Mouse (Mus musculus) forebrain, embryonic 12.5 days (tissue): ENCODE measurements at regions not wholly inside any gene's neighbourhood (a gene's known extent, or its start where the extent isn't known, plus 50 kb on each side); places are given as distances from the start of the nearest gene placed in this dataset.
A peak's percentile ranks its signal among the peaks of the same experiment; 100 is the strongest.

ENCODE experiments used
- ATAC-seq: fragments of 200-750 bp; cut with Nextera tagmentation; 2 replicates; pipeline ENCODE4 v1.8.0; 2017; ENCODE audit warnings: moderate TSS enrichment; ENCODE audit not compliant: low FRiP score
- H3K27ac ChIP-seq: fragments of 300-500 bp; sonication (generic); 2 replicates; pipeline ENCODE4 v1.5.1; 2016; ENCODE audit warnings: mild to moderate bottlenecking
- H3K27me3 ChIP-seq: fragments of 300-500 bp; sonication (generic); 2 replicates; pipeline ENCODE4 v1.6.1; 2016; ENCODE audit warnings: mild to moderate bottlenecking
- H3K36me3 ChIP-seq: fragments of 300-500 bp; sonication (generic); replicated peaks from 2 replicates; pipeline ENCODE4 v1.6.1; 2016; ENCODE audit warnings: mild to moderate bottlenecking
- H3K4me1 ChIP-seq: fragments of 300-500 bp; sonication (generic); 2 replicates; pipeline ENCODE4 v1.6.1; 2016
- H3K4me2 ChIP-seq: fragments of 300-500 bp; sonication (generic); 2 replicates; pipeline ENCODE4 v1.6.1; 2016; ENCODE audit warnings: mild to moderate bottlenecking, moderate library complexity
- H3K4me3 ChIP-seq: fragments of 300-500 bp; sonication (generic); replicated peaks from 2 replicates; pipeline ENCODE4 v1.5.1; 2016; ENCODE audit warnings: mild to moderate bottlenecking
- H3K9ac ChIP-seq: fragments of 300-500 bp; sonication (generic); 2 replicates; pipeline ENCODE4 v1.6.1; 2016; ENCODE audit warnings: mild to moderate bottlenecking
- H3K9me3 ChIP-seq: fragments of 300-500 bp; sonication (generic); 2 replicates; pipeline ENCODE4 v1.6.1; 2016
- WGBS: fragments of 180-500 bp; shearing (Covaris S2); methylation state at CpG from one replicate; pipeline ENCODE4 v1.1.7; 2016; 5-methylcytosine and 5-hydroxymethylcytosine counted together

DNA sequence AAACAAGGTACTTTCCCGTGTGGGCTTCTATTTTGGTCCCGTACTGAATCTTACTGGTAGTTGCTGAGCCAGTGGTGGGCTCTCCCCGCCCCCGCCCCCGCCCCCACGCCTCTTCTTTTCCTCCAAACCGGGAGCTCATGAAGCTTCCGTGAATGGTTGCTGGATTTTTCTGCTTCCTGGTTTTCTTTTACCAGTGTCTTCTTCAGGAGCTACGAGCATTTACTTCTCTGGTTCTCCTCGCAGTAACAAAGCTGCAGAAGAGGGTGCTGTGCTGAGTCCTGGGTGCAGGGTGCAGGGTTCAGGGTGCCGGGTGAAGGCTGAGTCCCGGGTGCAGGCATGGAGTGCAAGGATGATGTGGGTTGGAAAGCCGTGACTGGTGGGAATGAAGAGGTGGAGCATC, 119.1 kb upstream of the Smad3 start:
- Histone ChIP-seq H3K36me3 (no peaks in the 10 kb centered on the region), H3K4me3 (no peak overlapping the region), H3K9me3 (no peaks in the 10 kb centered on the region), H3K9ac (no peak overlapping the region), H3K4me1 (peaks cover 36% of the 10 kb centered on the region), H3K27ac (no peak overlapping the region), H3K4me2 (no peak overlapping the region), H3K27me3 (peaks cover 7% of the 10 kb centered on the region; the same call in 1 of the 2 replicates)
- 67% methylated on average over 13 of the region's 13 CpGs for WGBS
- ATAC-seq: no peak

GRCm38 (mm10) chr9:63876023-63876422, 118.2 kb upstream of the Smad3 start:
- Histone ChIP-seq H3K4me1 (peaks cover 28% of the 10 kb centered on the region), H3K9me3 (no peaks in the 10 kb centered on the region), H3K27me3 (peaks cover 7% of the 10 kb centered on the region; the same call in 1 of the 2 replicates), H3K36me3 (no peaks in the 10 kb centered on the region), H3K4me3 (no peak overlapping the region), H3K4me2 (no peak overlapping the region), H3K9ac (no peak overlapping the region), H3K27ac (no peak overlapping the region)
- WGBS: 95% methylated on average over 12 of the region's 12 CpGs
- ATAC-seq: no peak

DNA sequence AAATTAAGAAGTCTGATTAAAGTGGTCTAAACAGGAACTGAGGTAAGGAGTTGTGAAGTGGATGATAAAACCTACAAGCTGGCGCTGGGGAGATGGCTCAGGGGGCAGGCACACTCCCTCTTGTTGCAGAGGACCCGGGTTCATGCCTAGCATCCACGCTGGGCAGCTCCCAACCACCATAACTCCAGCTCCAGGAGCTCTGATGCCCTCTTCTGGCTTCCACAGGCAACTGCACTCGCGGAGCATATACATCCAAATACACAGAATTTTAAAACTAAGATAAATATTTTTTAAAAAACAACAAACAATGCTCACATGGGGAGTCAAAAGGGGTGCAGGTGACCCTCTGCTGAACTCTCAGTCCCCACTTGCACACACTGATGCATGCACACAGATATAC, 117.4 kb upstream of the Smad3 start:
- H3K4me1 ChIP-seq: peaks cover 21% of the 10 kb centered on the region
- 0 out of 2 replicates have a peak, but pooled peaks cover 4% of the 10 kb centered on the region for H3K9me3 ChIP-seq
- no peak overlapping the region for H3K4me3 ChIP-seq
- H3K4me2 ChIP-seq: no peak overlapping the region
- H3K9ac ChIP-seq: no peak overlapping the region
- H3K27me3 ChIP-seq: peaks cover 7% of the 10 kb centered on the region; the same call in 1 of the 2 replicates
- no peaks in the 10 kb centered on the region for H3K36me3 ChIP-seq
- no peak overlapping the region for H3K27ac ChIP-seq
- 86% methylated on average over 5 of the region's 5 CpGs for WGBS
- ATAC-seq: no peak

- 0 out of 2 replicates have a peak, but pooled peaks have one; percentile 44 for ATAC-seq
- no peak overlapping the region for H3K4me2 ChIP-seq
Observed at GRCm38 (mm10) chr9:63864350-63864749, 106.6 kb upstream of the Smad3 start.

GRCm38 (mm10) chr9:63863328-63863727, 105.5 kb upstream of the Smad3 start:
- Histone ChIP-seq H3K4me2 (no peak overlapping the region), H3K27ac (no peak overlapping the region), H3K9me3 (no peaks in the 10 kb centered on the region), H3K36me3 (no peaks in the 10 kb centered on the region), H3K4me1 (peaks cover 8% of the 10 kb centered on the region), H3K27me3 (peaks cover 8% of the 10 kb centered on the region; the same call in 1 of the 2 replicates), H3K4me3 (no peak overlapping the region), H3K9ac (no peak overlapping the region)
- ATAC-seq: no peak
- 85% methylated on average over 4 of the region's 4 CpGs for WGBS

More at GRCm38 (mm10) chr9:63864350-63864749, 106.6 kb upstream of the Smad3 start:
- Histone ChIP-seq H3K4me1 (peaks cover 8% of the 10 kb centered on the region), H3K9ac (no peak overlapping the region), H3K27me3 (peaks cover 8% of the 10 kb centered on the region; the same call in 1 of the 2 replicates), H3K9me3 (no peaks in the 10 kb centered on the region), H3K27ac (0 out of 2 replicates have a peak overlapping the region, but pooled peaks have one; percentile 42), H3K36me3 (no peaks in the 10 kb centered on the region), H3K4me3 (no peak overlapping the region)
- WGBS: 33% methylated on average over 11 of the region's 11 CpGs

DNA sequence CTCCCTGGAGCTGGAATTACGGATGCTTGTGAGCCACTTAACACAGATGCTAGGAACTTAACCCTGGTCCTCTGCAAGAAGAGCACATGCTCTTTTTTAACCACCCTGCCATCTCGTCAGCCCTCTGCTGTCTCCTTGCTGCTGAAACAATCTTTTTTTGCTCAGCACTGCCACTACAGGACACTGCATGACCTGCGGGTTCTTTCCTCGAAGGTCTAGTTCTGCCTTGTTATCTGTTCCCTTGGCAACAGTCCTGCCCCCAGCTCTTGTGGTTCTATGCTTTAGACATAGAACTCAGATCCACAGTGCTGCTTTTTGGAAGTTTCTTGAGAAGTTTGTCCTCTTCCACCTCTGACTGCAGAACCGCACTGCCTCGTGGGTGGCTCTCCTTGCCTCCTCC, 104.6 kb upstream of the Smad3 start:
- Histone ChIP-seq H3K4me1 (peaks cover 8% of the 10 kb centered on the region), H3K4me2 (no peak overlapping the region), H3K27ac (no peak overlapping the region), H3K36me3 (no peaks in the 10 kb centered on the region), H3K9ac (no peak overlapping the region), H3K27me3 (peaks cover 8% of the 10 kb centered on the region; the same call in 1 of the 2 replicates), H3K9me3 (no peaks in the 10 kb centered on the region), H3K4me3 (no peak overlapping the region)
- 34% methylated on average over 6 of the region's 6 CpGs for WGBS
- ATAC-seq: no peak

DNA sequence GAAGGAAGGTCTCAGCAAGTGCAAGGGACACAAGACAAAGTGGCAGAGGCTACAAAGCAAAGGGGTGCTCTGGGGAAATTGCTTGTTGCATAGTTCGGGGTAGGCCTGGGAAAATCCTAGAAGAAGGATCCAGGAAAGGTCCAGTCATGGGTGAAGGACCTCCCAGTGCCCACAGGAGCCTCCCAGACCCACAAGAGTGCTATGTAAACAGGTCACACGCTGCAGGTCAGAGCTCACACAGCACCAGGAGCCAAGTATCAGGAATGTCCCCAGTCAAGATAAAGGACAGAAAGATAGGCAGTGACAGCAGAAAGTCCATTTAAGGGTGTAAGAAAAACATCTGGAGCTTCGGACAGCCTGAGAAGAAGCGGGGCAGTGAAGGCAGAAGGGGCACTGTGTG, 103.6 kb upstream of the Smad3 start:
- H3K27ac ChIP-seq: no peak overlapping the region
- H3K4me3 ChIP-seq: no peak overlapping the region
- H3K27me3 ChIP-seq: peaks cover 8% of the 10 kb centered on the region; the same call in 1 of the 2 replicates
- peaks cover 10% of the 10 kb centered on the region for H3K4me1 ChIP-seq
- H3K4me2 ChIP-seq: no peak overlapping the region
- H3K9ac ChIP-seq: no peak overlapping the region
- 91% methylated on average over 4 of the region's 4 CpGs for WGBS
- no peaks in the 10 kb centered on the region for H3K36me3 ChIP-seq
- no peak for ATAC-seq
- no peaks in the 10 kb centered on the region for H3K9me3 ChIP-seq

GRCm38 (mm10) chr9:63860196-63860595, 102.4 kb upstream of the Smad3 start:
- Histone ChIP-seq H3K9ac (no peak overlapping the region), H3K27me3 (peaks cover 8% of the 10 kb centered on the region; the same call in 1 of the 2 replicates), H3K4me2 (no peak overlapping the region), H3K9me3 (no peaks in the 10 kb centered on the region), H3K27ac (no peak overlapping the region), H3K4me3 (no peak overlapping the region), H3K4me1 (peaks cover 13% of the 10 kb centered on the region), H3K36me3 (no peaks in the 10 kb centered on the region)
- ATAC-seq: no peak
- 83% methylated on average over 2 of the region's 2 CpGs for WGBS

GRCm38 (mm10) chr9:63856065-63856736, 98.4 kb upstream of the Smad3 start:
- peaks cover 7% of the 10 kb centered on the region for H3K4me1 ChIP-seq
- no peak overlapping the region for H3K9ac ChIP-seq
- no peaks in the 10 kb centered on the region for H3K36me3 ChIP-seq
- H3K4me3 ChIP-seq: no peak overlapping the region
- no peaks in the 10 kb centered on the region for H3K9me3 ChIP-seq
- no peak overlapping the region for H3K4me2 ChIP-seq
- no peak overlapping the region for H3K27ac ChIP-seq
- 76% methylated on average over 9 of the region's 9 CpGs for WGBS
- peaks cover 6% of the 10 kb centered on the region; the same call in 1 of the 2 replicates for H3K27me3 ChIP-seq
- ATAC-seq: no peak

GRCm38 (mm10) chr9:63851809-63852208, 94.0 kb upstream of the Smad3 start:
- Histone ChIP-seq H3K36me3 (no peaks in the 10 kb centered on the region), H3K27me3 (peaks cover 10% of the 10 kb centered on the region), H3K4me3 (no peak overlapping the region), H3K27ac (no peak overlapping the region), H3K4me2 (no peak overlapping the region), H3K9me3 (no peaks in the 10 kb centered on the region), H3K4me1 (peaks cover 7% of the 10 kb centered on the region), H3K9ac (no peak overlapping the region)
- 64% methylated on average over 12 of the region's 12 CpGs for WGBS
- ATAC-seq: no peak

GRCm38 (mm10) chr9:63850316-63850693, 92.5 kb upstream of the Smad3 start:
- H3K9me3 ChIP-seq: no peaks in the 10 kb centered on the region
- H3K4me3 ChIP-seq: no peak overlapping the region
- no peaks in the 10 kb centered on the region for H3K36me3 ChIP-seq
- 64% methylated on average over 2 of the region's 2 CpGs for WGBS
- H3K4me1 ChIP-seq: peaks cover 2% of the 10 kb centered on the region; the same call in 1 of the 2 replicates
- H3K4me2 ChIP-seq: no peak overlapping the region
- H3K9ac ChIP-seq: no peak overlapping the region
- peaks cover 18% of the 10 kb centered on the region for H3K27me3 ChIP-seq
- no peak for ATAC-seq
- H3K27ac ChIP-seq: no peak overlapping the region

DNA sequence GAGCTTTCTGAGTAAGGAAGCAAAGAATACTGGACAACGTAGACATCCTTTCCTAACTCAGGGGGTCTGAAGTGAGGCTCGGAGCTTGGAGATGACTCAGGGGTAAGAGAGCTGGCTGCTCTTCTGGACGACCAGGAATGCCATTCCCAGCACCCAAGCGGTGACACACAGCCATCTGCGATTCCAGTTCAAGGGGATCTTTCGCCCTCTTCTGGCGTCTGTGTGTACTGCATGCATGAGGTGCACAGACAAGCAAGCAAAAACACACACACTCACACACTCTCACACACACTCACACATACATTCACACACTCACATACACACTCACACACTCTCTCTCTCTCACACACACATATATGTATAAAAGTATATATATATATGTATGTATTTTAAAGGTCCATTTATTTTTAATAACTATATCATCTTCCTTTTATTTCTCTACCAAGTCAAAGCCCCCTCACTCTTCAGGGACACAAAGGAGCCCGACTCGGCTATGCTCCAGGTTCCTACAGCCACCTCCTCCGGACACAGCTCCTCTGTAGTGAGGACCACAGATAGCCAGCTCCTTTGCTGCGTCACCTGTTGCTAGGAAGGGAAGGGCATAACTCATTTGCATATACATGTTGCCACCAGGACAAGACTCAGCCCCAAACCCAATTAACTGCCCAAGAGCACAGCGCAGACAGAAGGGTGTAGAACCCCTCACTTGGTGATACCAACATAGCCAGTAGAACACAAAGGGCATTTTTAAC, 91.9 kb upstream of the Smad3 start:
- Histone ChIP-seq H3K36me3 (no peaks in the 10 kb centered on the region), H3K9ac (no peak overlapping the region), H3K9me3 (no peaks in the 10 kb centered on the region), H3K4me1 (peaks cover 2% of the 10 kb centered on the region; the same call in 1 of the 2 replicates), H3K27ac (no peak overlapping the region), H3K4me3 (no peak overlapping the region), H3K4me2 (no peak overlapping the region), H3K27me3 (peaks cover 23% of the 10 kb centered on the region)
- ATAC-seq: no peak
- WGBS: 75% methylated on average over 12 of the region's 12 CpGs
